Mouse (Mus musculus) lung, adult 10 weeks (tissue): Measurements from ENCODE around the gene Krit1. TPM values are rescaled to one million over a fixed set of nuclear protein-coding genes. Genes with fewer than 3 reads are reported as not detected.

Experiments
- polyA plus RNA-seq: library from polyadenylated mRNA; stranded (reverse); fragments of 350-450 nt; fragmentation: Illumina TruSeq; extraction: RNeasy Lipid Tissue Mini Kit (QIAGEN cat#74804); gene quantifications from one replicate; pipeline ENCODE4 v1.2.3, GENCODE M21; 2014; ENCODE audit warnings: low read depth, low replicate concordance; ENCODE audit not compliant: insufficient read depth

Gene Krit1
- 13.6 TPM for polyA plus RNA-seq

GRCm38 (mm10) chr5:3802433-3803291 is at the start of gene Krit1, which contains the start of gene Ankib1:
TSS of gene Krit1 (plus strand) at chr5:3803184.
TSS of gene Ankib1 (minus strand) at chr5:3802925.

DNA sequence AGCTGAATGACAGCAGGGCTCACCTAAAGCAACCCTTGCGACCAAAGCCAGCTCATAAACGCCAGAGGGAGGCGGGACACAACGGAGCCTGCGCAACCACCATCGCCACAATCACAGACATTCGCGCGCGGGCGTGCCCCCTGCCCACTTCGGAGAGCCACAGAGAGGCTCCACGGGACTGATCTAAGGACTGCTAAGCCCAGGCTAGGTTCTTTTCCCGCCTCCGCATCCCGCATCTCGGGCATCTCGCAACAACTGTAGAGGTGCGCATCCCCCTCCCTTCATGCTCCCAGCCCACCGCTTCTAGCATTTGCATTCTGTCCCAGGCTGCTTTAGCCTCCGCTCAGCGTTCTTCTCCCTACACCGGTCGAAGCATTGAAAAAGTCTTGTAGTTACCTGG is 42.0 kb downstream of the Krit1 start, which contains the start of gene Lrrd1:
TSS of gene Lrrd1 (plus strand) at position 148 of the 400 bp plus-strand sequence.

DNA sequence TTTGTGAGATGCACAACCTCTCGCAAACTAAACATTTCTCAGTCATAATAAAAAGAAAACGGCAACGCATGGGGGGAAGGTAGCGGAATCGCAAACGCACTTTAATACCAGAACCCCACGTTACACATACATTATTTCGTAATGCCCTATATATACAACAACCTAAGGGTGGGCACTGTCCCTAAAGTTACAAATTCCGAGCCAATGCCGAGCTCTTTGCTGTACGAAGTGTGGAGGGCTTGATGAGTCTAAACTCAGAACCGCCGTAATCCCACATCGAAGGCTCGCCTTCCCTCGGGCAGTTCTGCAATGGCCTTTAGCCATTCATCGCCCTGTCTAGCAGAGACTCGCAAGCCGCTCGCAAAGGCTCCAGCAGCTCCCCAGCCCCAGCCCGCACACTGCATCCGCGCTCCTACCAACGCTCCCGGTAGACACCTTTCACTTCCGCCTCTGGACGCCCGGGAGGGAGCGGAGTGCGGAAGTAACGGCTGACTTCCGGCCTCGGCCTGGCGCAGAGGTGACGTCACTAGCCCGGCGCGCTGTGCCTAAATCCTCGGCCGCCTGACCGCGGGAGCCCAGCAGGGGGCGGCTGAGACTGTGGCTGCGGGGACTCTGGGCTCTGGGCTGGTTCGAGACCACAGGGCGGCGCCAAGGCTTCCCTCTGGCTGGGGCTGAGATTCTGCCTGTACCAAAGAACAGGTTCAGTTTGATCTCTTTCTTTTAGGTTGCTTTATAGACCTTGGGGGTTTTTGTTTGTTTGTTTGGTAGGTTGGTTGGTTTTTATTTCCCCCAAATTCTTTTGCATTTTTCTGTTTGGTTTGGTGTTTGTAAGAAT is 90.7 kb downstream of the Krit1 start, which contains the start of gene Mterf1a:
TSS of gene Mterf1a (minus strand) at position 475 of the 835 bp plus-strand sequence.

Other genes starting within 250 kb of the Krit1 start
- 0.38 TPM for gene 1700109H08Rik, start 231.6 kb upstream of the Krit1 start, polyA plus RNA-seq
- 6.1 TPM for gene Pex1, start 207.1 kb upstream of the Krit1 start, polyA plus RNA-seq
- 5.1 TPM for gene Rbm48, start 206.6 kb upstream of the Krit1 start, polyA plus RNA-seq
- not detected for gene Tmbim7, start 152.0 kb upstream of the Krit1 start, polyA plus RNA-seq
- 58.6 TPM for gene Gatad1, start 146.0 kb upstream of the Krit1 start, polyA plus RNA-seq
- gene Ankib1, start 259 bp upstream of the Krit1 start, polyA plus RNA-seq, result 7.2 TPM
- 0.08 TPM for gene Lrrd1, start 42.0 kb downstream of the Krit1 start, polyA plus RNA-seq
- gene Mterf1a, start 90.7 kb downstream of the Krit1 start, polyA plus RNA-seq, result 4.6 TPM
- 8.1 TPM for gene Akap9, start 124.9 kb downstream of the Krit1 start, polyA plus RNA-seq